Mouse (Mus musculus) embryonic fibroblast, embryonic 13.5 days (primary cell): ENCODE measurements around the gene Tor1aip2. TPM values are rescaled to one million over a fixed set of nuclear protein-coding genes. Genes with fewer than 3 reads are reported as not detected.
A peak's percentile ranks its signal among the peaks of the same experiment; 100 is the strongest.

Experiments
- H3K27ac ChIP-seq: 2 replicates; pipeline ENCODE4 v1.5.1; 2012; ENCODE audit warnings: low read length, control low read depth, inconsistent platforms; ENCODE audit not compliant: insufficient read depth
- H3K4me1 ChIP-seq: 2 replicates; pipeline ENCODE4 v1.6.1; 2011; ENCODE audit warnings: low read length; ENCODE audit not compliant: control insufficient read depth, insufficient read depth
- H3K4me3 ChIP-seq: 2 replicates; pipeline ENCODE4 v1.5.1; 2011; ENCODE audit warnings: mild to moderate bottlenecking, control low read depth, low read length; ENCODE audit not compliant: insufficient read depth
- CTCF ChIP-seq: IDR thresholded peaks from 2 replicates; pipeline ENCODE4 v1.5.1; 2011; ENCODE audit warnings: mild to moderate bottlenecking, control low read depth, low read length, moderate library complexity, borderline replicate concordance; ENCODE audit not compliant: insufficient read depth
- POLR2A ChIP-seq: IDR thresholded peaks from 2 replicates; pipeline ENCODE4 v1.6.1; 2011; ENCODE audit warnings: low read depth, mild to moderate bottlenecking, control low read depth, low read length, moderate library complexity
- polyA plus RNA-seq: library from polyadenylated mRNA; stranded (reverse); fragments of >200 nt; gene quantifications from 2 replicates; pipeline ENCODE4 v1.2.4, GENCODE M21; 2011; ENCODE audit warnings: low read depth; ENCODE audit not compliant: missing spikeins, insufficient read length

Gene Tor1aip2
- polyA plus RNA-seq, 1 experiment: 161 TPM

GRCm38 (mm10) chr1:156040731-156041401, 5.7 kb downstream of the Tor1aip2 start:
- Histone ChIP-seq H3K4me1 (peaks cover 2% of the 10 kb centered on the region; the same call in 1 of the 2 replicates), H3K4me3 (peak overlapping the region; percentile 55), H3K27ac (0 out of 2 replicates have a peak overlapping the region, but pooled peaks have one; percentile 1)
- TF ChIP-seq POLR2A (peak; percentile 99), CTCF (no peak)

DNA sequence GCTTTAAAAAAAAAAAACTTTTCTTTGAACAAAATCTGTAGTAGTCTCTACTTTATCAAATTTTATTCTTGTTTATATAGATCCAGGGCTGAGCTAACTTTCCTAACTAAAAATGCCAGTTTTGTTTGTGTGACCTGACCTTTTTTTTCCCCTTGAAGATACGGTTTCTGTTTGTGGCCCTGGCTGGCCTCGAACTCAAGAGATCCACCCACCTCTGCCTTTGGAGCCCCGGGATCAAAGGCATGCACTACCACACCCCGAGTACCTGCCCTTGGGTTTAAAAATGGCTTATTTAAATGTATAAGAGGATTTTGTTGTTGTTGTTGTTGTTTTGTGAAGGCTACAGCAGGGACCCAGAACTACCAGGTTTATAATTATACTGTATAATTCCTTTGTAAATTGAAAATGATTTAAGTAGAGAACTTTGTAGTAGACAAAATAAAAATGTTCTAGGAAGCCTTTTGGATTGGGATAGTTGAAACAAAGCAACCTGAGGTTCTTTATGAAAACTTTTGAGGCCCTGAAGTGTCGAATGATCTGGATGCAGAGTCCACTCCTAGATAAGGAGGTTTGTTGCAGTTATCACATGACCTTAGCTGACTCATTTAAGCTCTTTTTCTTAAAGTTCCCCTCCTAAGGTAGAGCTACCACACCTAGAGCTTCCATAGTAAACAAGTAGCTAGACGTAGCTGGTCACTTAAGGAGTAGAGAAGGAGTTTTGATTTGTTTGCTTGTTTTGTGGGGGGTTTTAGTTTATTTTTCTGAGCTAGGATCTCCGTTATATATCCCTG, 6.4 kb downstream of the Tor1aip2 start:
- TF ChIP-seq CTCF (no peak), POLR2A (no peak)
- Histone ChIP-seq H3K4me1 (peaks cover 2% of the 10 kb centered on the region; the same call in 1 of the 2 replicates), H3K27ac (no peak overlapping the region), H3K4me3 (peak overlapping the region; percentile 91)

DNA sequence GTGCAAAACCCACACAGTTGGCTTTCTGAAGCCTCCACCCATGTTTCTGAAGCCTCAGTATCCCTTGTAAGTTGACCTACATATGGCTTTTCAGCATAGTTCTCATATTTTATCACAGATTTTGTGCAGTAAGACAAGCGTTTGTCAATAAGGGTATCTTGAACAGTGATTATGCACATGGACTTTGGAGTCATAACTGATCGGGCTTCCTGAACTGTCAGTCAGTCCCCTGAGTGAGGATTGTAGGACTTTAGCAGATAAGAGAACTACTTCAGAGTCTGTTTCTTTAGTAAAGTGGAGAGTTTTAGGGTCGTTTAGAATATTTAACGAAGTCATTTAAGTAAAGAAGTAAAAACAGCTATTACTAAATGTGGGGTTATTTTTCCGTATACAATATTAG, 7.3 kb downstream of the Tor1aip2 start:
- TF ChIP-seq POLR2A: no peak
- no peak for TF ChIP-seq CTCF
- peaks cover 2% of the 10 kb centered on the region; the same call in 1 of the 2 replicates for H3K4me1 ChIP-seq
- H3K27ac ChIP-seq: no peak overlapping the region
- H3K4me3 ChIP-seq: peak overlapping the region; percentile 91

- H3K4me1 ChIP-seq: peaks cover 2% of the 10 kb centered on the region; the same call in 1 of the 2 replicates
- TF ChIP-seq POLR2A (no peak), CTCF (no peak)
- no peak overlapping the region for H3K4me3 ChIP-seq
- H3K27ac ChIP-seq: no peak overlapping the region
Measured at GRCm38 (mm10) chr1:156043027-156043426, 7.8 kb downstream of the Tor1aip2 start.

DNA sequence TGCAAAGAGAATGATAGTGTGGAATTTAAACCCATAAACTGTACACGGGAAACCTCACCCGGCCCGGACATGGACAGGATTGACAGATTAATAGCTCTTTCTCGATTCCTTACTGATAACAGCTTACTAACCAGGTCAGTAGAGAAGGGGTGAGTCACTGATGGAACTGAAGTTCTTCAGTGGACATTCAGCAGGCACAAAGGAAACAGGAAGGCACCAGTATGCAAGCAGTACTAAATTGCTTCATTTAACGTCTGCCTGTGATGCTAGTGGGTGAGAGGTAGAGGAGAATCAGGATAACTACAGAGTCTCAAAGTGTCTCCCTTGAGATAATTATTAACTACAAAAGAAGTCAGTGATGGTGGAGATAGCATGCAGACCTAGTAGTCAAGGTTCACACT, 9.0 kb downstream of the Tor1aip2 start:
- Histone ChIP-seq H3K4me3 (no peak overlapping the region), H3K27ac (no peak overlapping the region; the same call in 1 of the 2 replicates), H3K4me1 (peaks cover 2% of the 10 kb centered on the region; the same call in 1 of the 2 replicates)
- no peak for TF ChIP-seq CTCF
- TF ChIP-seq POLR2A: no peak

GRCm38 (mm10) chr1:156046688-156047087, 11.5 kb downstream of the Tor1aip2 start:
- H3K27ac ChIP-seq: peak overlapping the region; percentile 9; the same call in 1 of the 2 replicates
- H3K4me1 ChIP-seq: peaks cover 2% of the 10 kb centered on the region; the same call in 1 of the 2 replicates
- TF ChIP-seq CTCF: no peak
- no peak for TF ChIP-seq POLR2A
- no peak overlapping the region for H3K4me3 ChIP-seq

GRCm38 (mm10) chr1:156058207-156058606, 23.0 kb downstream of the Tor1aip2 start:
- no peak overlapping the region for H3K4me3 ChIP-seq
- no peaks in the 10 kb centered on the region for H3K4me1 ChIP-seq
- TF ChIP-seq POLR2A (no peak), CTCF (no peak)

GRCm38 (mm10) chr1:156062193-156062592, 27.0 kb downstream of the Tor1aip2 start:
- Histone ChIP-seq H3K27ac (no peak overlapping the region), H3K4me3 (no peak overlapping the region), H3K4me1 (no peaks in the 10 kb centered on the region)
- no peak for TF ChIP-seq POLR2A
- no peak for TF ChIP-seq CTCF

More at GRCm38 (mm10) chr1:156058207-156058606, 23.0 kb downstream of the Tor1aip2 start:
- H3K27ac ChIP-seq: no peak overlapping the region

GRCm38 (mm10) chr1:156066133-156066532, 30.9 kb downstream of the Tor1aip2 start:
- no peaks in the 10 kb centered on the region for H3K4me1 ChIP-seq
- no peak overlapping the region for H3K4me3 ChIP-seq
- peak overlapping the region; percentile 81 for H3K27ac ChIP-seq
- TF ChIP-seq CTCF (no peak), POLR2A (no peak)
